Mouse (Mus musculus) thymus, postnatal 14 days (tissue): ENCODE results near the gene Tsnaxip1.
"Not testable (repeated sequence)": the region's sequence is repeated elsewhere in the genome, so short reads cannot be mapped to it uniquely, and the experiment has no call there.

ENCODE experiments used
- DNase-seq: peaks from one replicate; pipeline ENCODE4 v3.0.0; 2021

The Tsnaxip1 gene

DNA sequence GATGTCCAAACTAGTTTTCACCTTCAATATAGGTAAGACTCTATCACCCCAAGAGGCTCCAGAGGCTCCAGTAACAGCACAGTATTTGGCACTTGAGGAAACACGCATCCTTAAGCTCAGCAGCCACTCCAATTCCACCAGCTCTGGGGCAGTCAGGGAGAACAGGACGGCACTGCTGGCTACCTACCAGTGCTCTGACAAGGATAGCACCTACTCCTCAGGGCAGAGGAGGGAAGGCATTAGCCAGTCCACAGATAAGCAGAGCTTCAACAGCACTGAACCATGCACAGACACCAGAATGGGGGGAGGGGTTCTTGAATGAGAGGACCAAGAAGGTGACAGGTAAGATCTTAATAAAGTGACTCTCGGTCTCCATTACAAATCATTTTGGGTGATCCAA is 7.9 kb upstream of the Tsnaxip1 start:
- DNase-seq: no peak

DNA sequence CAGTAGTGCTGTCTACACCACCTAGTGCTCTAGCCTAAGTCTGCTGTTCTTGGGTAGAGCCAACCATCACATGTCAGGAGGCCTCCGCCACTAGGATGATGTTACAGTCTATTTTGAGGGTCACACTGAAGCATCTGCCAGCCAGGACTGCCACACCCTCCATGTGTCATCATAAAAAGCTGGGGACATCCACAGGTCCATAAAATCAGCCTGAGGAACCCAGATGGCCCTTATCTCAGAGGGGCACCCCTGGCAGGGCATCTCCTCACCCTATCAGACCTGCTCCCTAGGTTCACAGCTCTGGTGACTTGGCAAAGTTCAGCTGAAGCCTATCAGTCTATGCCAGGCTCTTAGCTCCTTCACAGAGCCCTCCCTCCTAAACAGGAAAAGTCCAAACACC is 6.6 kb upstream of the Tsnaxip1 start:
- DNase-seq: no peak

DNA sequence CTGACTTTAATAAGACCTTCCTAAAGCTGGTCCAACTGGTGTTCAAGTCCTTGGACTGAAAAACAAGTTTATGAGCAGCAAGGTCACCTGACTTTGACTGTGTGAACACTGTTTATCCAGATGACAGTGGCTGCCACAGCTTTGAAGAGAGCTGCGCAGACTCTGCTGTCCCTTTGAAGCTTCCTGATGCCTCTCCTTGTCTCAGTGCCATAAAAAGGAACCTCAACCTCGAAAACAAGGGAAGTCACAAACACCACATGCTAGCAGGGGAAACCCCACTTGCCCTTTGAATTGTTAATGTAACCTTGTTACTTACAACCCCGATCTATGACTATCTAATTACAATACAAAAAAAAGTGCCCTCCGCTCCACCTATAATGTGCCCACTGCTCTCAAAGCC is 2.0 kb upstream of the Tsnaxip1 start:
- DNase-seq: no peak

DNA sequence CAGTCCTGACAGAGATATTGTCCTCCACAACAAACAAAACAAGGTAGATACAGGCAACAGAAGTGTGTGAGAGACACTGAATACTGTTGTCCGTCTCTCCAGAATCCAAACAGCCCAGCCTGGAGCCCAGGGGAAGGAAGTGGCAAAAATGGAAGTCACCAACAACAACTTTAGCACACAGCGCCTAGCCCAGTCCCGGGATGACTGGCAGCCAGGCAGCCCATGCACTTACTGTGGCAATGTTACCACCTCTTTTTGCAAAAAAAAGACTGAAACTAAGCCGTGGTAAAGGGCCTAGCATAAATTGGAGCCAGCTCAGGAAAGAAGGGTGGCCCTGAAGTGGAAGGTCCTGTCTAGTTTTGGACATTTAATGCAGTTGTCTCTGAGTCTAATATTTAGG is 1.2 kb upstream of the Tsnaxip1 start:
- DNase-seq: peak; percentile 19

DNA sequence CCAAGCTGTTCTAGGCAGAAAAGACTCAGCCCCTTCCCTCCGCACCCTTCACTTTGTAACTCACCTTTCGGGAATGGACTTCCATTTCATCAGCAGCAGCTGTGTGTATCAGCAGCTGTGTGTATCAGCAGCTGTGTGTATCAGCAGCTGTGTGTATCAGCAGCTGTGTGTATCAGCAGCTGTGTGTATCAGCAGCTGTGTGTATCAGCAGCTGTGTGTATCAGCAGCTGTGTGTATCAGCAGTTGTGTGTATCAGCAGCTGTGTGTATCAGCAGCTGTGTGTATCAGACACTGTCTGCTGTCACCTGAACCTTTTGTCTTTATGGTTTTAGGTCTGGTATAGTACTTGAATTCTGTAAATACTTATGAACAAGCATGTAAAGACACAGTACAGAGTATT is 6.2 kb downstream of the Tsnaxip1 start:
- DNase-seq: not testable (repeated sequence)

DNA sequence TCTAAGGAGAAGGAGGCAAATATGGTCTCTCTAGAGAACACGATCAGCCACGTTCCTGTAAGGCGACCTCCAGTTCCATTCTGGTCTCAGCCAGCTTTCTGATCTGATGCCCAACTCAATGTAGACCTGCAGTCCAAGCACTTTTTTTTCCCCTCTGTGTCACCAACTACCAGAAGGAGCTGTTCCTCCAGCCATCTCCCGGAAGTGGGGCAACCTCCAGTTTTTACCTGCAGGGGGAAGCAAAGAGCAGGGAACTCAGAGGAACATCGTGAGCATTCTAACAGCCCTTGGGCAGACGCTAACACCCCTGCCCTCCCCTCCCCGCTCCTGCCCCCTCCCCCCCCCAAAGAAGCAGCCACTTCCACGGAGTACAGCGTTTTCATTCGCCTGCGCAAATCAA is 7.8 kb downstream of the Tsnaxip1 start:
- peak; percentile 91 for DNase-seq

DNA sequence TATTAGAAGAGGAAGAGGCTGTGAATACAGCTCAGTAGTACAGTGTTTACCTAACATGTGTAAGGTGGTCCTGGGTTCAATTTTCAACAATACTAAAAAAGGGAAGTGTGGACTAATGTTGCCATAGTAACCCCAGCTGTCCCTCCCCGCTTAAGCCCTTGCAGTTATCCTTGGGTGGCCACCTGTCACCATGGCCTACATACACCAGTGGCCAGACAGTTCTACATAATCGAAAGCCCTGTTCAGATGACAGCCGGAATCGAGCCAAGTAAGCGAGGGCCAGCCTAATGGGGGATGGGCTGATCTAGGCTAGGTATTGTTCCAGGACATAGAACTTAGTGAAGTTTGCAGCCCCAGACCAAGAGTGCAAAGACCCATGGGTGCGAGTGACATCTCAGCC is 9.5 kb downstream of the Tsnaxip1 start:
- DNase-seq: no peak

DNA sequence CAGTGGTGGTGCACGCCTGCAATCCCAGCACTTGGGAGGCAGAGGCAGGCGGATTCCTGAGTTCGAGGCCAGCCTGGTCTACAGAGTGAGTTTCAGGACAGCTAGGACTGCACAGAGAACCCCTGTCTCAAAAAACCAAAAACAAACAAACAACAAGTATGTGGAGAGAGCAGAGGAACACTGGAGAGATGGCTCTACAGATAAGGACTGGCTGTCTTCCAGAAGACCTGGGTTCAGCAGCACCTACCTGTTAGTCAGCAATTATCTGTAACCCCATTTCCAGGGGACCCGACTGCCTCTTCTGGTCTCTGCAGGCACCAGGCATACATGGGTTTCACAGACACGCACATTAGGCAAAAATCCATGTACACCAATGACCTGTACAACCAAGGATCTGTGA is 11.7 kb downstream of the Tsnaxip1 start:
- no peak for DNase-seq

DNA sequence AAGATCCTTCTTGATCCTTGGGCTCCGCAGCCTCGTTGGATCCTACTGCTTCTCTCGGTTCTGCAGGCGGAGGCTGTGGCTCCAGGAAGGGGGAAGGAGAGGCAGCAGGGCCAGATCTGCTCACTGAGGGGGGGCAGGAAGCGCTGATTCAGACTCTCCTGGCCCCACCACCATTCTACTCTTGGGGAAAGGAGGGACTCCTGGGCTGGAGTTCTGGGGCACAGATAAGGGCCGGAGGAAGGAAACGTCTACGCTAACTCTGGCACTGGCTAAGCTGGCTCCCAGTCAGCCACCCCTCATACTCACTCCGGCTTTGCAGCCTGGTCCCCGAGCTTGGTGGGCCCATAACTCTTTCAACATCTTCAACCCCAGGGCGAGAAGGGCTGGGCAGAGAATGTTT is 19.1 kb downstream of the Tsnaxip1 start:
- DNase-seq: no peak

DNA sequence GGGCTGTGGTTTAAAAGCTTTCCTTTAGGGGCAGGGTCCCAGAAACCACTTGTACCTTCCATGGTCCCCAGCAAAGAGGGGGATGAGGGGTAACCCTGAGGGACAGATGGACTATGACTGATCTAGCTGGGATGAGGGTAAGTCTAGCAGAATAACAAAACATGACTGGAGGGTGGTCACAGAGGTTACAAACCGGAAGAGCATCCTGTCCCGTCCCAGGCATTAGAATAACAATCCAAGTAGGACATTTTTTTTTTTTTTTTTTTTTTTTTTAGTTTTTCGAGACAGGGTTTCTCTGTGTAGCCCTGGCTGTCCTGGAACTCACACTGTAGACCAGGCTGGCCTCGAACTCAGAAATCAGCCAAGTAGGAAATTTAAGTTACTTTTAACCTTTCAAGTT is 22.5 kb downstream of the Tsnaxip1 start:
- no peak for DNase-seq

DNA sequence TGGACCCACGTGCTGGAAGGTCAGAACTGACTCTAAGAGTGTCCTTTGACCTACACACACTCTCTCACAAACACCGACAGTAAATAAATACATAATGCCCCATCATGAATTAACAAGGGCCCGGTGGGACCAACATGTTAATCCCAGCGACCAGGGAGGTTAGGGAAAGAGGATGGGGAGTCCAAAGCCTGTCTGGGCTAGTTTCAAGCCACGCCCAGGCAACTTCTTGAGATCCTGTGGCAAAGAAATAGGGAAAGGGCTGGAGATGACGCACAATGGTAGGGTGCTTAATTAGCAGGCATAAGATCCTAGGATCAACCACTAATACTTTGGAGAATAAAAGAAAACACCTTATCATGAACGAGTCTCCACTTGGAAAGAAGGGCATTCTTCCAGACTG is 23.1 kb downstream of the Tsnaxip1 start:
- no peak for DNase-seq

DNA sequence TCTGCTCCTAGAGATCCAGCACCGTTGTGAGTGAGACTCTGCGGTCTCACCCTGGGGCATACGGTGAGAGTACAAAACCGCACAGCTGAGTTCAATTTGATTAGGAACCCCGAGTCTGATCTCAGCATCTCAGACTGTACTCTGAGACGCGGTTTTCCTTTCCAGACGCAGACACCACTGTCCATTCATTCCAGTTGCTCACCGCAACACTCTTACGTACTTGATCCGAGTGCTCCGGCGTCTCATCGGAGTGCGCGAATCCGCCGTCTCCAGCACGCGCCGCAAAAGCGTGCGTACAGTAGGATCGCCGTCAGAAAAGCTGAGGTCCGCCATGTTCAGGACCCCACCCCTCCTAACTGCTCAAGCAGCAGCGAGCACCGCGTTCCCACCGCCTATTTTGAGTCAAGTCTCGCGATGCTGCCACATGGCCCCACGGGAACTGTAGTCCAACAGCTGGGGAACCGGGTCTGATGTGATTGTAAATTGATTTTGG is 24.2 kb downstream of the Tsnaxip1 start:
- DNase-seq: peak; percentile 94

DNA sequence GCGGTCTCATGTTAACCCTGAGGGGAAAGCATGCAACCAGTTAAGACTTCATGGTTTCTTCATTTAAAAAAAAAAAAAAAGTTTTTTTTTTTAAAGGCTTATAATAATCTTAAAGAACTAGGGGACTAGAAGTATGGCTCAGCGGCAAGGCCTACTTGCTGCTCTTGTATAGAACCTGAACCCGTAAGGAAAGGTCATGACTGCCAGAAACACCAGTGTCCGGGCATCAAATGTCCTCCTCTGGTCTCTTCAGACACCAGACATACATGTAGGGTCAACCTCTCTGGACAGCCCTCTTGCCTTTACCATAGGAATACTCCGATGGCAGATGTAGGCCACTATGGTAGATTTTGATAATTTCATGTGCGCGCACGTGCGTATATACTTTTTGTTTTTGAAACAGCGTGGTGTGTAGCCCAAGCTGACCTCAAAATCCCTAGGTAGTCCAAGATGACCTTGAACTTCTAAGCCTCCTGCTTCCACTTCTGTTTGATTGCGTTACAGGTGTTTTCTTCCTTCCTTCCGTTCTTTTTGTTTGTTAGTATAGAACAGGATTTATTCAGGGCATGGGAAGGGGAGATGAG is 24.7 kb downstream of the Tsnaxip1 start:
- DNase-seq: no peak

DNA sequence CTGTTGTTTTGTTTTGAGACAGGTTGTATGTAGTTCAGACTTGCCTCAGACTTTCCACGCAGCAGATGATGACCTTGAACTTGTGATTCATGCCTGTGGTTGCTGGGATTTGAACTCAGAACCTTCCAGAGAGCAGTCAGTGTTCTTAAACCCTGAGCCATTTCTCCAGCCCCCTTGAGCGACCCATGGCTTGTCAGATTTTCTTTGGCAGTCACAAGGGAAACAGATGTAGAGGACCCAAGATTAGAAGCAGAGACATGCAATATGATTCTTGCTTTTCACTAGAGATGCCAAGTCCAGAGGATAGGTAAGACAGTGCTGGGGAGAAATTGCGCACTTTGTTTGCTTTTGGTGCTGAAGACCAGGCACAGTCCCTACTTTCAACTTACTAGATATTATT is 25.6 kb downstream of the Tsnaxip1 start, which contains the start of gene Cenpt:
Cenpt (minus strand) TSS at position 101 of the 400 bp plus-strand sequence.
- DNase-seq: no peak

DNA sequence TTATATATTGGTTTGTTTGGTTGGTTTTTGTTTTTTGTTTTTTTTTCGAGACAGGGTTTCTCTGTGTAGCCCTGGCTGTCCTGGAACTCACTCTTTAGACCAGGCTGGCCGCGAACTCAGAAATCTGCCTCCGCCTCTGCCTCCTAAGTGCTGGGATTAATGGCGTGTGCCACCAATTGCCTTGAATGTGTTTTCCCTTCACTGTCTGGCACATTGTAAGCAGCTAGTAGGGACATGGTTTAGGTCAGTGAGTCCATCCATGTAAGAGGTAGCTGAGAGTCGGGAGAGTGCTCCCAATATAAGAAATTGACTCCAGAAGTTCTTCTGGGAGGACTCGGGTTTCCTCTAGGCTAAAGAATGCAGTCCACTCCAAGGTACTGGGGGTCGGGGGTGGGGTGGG is 26.8 kb downstream of the Tsnaxip1 start:
- no peak for DNase-seq

DNA sequence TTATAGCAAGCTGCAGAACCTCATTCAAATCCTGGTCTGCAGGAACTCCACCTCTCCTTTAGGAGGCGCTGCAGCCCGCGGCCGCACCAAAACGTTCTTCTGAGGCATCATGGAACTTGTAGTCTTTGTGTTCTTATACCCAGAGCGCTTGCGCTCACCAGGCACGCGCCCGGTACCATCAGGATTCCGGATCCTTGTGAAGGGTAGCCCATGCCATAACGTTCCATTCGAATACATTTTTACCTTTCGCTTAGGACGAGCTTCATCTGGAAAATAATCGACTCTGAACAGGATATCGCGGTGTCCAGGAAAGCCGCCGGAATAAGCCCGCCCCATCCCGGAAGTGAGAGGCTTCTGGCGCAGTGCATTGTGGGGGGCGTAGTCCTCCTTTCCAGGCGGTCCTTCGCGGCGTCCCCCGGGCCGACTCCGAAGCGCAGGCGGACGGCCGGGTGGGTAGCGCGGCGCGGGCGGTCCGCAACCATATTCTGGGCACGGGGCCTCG is 27.2 kb downstream of the Tsnaxip1 start, which contains the start of gene Thap11:
Thap11 (plus strand) TSS at position 418 of the 502 bp plus-strand sequence.
- peak; percentile 96 for DNase-seq

DNA sequence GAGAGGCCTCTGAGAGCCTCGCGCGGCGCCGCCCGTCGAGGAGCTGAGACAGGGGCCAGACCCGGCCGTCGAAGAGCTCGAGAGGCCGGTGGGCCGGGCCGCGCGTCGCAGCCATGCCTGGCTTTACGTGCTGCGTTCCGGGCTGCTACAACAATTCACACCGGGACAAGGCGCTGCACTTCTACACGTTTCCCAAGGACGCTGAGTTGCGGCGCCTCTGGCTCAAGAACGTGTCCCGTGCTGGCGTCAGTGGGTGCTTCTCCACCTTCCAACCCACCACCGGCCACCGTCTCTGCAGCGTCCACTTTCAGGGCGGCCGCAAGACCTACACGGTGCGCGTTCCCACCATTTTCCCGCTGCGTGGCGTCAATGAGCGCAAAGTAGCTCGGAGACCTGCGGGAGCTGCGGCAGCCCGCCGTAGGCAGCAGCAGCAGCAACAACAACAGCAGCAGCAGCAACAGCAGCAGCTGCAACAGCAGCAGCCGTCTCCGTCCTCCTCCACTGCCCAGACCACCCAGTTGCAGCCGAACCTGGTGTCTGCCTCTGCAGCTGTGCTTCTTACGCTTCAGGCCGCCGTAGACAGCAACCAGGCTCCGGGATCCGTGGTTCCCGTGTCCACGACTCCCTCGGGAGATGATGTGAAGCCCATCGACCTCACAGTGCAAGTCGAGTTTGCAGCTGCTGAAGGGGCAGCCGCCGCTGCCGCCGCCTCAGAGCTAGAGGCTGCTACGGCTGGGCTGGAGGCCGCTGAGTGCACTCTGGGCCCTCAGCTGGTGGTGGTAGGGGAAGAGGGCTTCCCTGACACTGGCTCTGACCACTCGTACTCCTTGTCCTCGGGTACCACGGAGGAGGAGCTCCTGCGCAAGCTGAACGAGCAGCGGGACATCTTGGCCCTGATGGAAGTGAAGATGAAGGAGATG is 28.0 kb downstream of the Tsnaxip1 start:
- DNase-seq: peak; percentile 60

DNA sequence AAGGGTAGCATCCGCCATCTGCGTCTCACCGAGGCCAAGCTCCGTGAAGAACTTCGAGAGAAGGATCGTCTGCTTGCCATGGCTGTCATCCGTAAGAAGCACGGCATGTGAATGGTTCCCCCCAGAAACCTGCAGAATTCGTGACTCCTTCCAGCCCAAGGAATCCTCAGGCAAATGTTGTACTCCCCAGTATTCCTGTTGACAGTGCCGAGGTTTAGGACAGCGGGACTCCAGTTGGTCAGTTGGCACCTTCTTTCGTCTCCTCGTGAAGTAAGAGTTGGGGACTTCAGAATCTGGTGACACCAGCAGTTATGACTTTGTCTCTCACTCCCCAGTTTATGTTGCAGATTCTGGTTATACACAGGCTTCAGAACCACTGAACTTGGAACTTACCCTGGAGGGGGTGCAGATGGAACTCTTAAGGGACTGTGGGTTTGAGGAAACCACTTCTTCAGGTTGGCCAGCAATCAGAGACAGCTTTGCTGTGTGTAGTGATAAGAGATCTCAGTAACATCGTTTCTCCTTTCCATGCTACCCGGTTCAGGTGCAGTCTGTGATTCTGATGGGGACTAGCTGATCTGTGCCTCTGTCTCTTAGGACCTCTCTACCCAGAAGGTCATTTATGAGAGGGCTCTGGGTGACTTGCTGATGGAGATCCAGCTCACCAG is 28.8 kb downstream of the Tsnaxip1 start:
- no peak for DNase-seq

DNA sequence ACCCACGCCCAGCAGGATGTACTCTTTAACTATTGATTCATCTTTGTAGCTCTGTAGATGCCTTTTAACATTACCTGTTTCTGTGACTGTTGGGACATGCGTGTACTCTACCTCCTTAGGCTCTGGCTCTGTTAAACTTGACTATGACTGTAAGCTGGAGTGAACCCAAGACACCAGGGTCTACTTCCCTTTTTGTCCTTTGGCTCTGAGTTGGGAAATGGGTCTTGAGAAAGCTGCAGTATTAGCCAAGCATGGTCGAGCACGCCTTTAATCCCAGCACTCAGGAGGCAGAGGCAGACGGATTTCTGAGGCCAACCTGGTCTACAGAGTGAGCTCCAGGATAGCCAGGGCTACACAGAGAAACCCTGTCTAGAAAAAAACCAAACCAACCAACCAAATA is 31.0 kb downstream of the Tsnaxip1 start:
- no peak for DNase-seq

DNA sequence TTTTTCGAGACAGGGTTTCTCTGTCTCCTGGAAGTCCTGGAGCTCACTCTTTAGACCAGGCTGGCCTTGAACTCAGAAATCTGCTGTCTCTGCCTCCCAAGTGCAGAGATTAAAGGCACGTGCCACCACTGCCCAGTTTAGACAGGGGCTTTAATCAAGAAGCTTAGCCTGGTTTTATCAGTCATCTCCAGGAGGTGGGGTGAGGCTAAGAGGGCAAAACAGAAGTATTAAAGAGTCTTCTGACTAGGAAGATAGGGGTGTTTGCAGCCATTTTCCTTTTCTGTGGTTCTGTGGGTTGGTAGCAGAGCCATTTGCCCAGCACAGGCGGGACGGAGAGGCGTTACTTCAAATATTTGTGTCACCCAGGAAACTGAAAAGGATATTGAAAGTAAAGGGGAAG is 31.8 kb downstream of the Tsnaxip1 start:
- DNase-seq: no peak

DNA sequence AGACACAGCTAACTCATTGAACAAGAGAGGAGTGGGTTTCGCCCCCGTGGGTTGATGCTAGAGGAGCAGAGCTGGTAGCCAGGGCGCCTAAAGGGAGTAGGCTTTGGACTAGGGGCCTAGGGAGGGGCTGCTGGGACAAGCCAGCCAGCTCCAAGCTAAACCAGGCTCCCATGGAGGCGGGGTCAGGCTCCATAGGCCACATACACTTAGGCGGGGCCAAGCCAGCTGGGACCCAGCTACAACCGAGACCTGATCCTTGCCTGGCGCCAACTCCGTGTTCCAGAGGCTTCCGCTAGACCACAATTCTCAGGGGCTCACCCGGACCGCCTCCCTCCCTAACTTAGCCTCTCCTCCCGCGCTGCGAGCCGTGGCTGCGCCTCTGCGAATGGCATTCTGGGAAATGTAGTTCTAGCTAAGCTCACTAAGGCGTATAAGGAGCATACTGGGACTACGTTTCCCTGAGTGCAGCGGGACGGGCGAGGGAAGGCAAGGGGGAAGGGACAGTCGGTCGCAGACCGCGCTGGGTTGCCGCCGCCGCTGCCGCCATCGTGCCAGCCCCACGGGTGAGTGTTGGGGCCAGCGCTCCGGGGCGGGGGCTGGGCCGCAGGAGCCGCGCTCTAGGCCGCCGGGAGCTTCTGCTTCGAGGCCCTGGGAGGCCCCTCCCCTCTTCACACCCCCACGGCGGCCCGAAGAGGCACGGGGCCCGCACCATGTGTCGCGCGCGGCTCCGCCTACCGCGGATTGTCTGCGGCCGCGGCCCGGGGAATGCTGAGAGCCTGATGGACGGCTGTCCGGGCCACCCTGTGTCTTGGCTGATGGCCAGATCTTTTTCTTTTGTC is 32.8 kb downstream of the Tsnaxip1 start, which contains the start of gene Nutf2:
Nutf2 (plus strand) TSS at position 438 of the 839 bp plus-strand sequence.
- peak; percentile 92 for DNase-seq

DNA sequence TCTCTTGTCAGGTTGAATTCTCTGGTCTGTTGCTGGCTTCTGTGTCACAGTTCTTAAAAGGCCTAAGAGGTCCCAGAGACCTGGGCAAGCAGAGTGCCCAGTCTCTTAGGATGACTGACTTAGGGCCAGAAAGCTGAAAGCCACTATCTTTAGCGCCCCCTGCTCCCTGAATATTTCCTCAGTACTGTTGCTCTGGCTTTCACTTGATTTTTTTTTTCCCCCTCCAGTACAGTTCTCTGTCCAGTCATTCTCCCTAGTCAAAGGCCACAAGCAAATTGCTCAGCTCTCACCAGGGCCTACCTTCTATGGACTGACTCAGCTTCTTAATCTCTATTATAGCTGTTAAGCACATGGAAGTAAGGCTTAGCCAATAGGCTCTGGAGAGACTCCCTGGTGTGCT is 34.4 kb downstream of the Tsnaxip1 start:
- peak; percentile 32 for DNase-seq
